Mouse (Mus musculus) megakaryocyte, embryonic 14.5 days (primary cell): ENCODE measurements around the gene Tfdp1.

Experiments
- FLI1 ChIP-seq: IDR thresholded peaks from 2 replicates; pipeline ENCODE4 v1.6.1; 2012; ENCODE audit warnings: low read length, inconsistent platforms, mixed read lengths
- GATA1 ChIP-seq: IDR thresholded peaks from 3 replicates; pipeline ENCODE4 v1.6.1; 2012; ENCODE audit warnings: mixed read lengths, low read length, inconsistent platforms, borderline replicate concordance

DNA sequence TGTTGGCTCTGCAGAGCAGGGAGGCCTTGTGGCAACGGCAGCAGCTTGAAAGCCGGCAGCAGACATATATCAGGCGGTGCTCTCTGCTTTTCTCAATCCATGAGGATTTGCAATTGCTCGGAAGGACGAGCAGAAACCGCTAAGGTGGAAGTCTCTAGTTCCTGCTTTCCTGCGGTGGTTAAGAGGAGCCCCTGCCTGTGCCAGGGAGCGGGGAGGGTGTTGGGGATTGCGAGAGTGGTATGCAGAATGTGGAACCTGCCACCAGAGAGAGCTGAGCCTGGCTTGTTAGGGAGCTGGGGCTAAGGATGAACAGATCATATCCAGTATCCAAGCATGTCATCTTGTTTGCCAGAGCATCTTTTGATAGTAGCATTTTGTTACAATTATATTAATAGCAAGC is 31.6 kb upstream of the Tfdp1 start:
- TF ChIP-seq GATA1 (no peak), FLI1 (no peak)
